Mouse (Mus musculus): ENCODE results near the gene Sel1l3. TPM values are rescaled to one million over a fixed set of nuclear protein-coding genes. Genes with fewer than 3 reads are reported as not detected.

Sel1l3 gene
- polyA plus RNA-seq, 1 experiment from 2014 or later = 3.3 TPM

- Histone ChIP-seq H3K4me3 (no peak overlapping the region), H3K9me3 (no peaks in the 10 kb centered on the region), H3K27me3 (ENCODE audit: poor library complexity, severe bottlenecking) (no peaks in the 10 kb centered on the region), H3K36me3 (replicated peaks) (no peaks in the 10 kb centered on the region), H3K4me1 (no peaks in the 10 kb centered on the region), H3K27ac (no peak overlapping the region)
- WGBS = 91% methylated on average over 4 of the region's 4 CpGs
- DNase-seq (ENCODE audit: extremely low spot score, low spot score) = no peak
These were observed 135.3 kb downstream of the Sel1l3 start for GRCm38 (mm10) chr5:53078453-53078852.

GRCm38 (mm10) chr5:53074553-53074952, 139.2 kb downstream of the Sel1l3 start:
- Histone ChIP-seq H3K27ac (no peak overlapping the region), H3K4me3 (no peak overlapping the region), H3K27me3 (ENCODE audit: poor library complexity, severe bottlenecking) (no peaks in the 10 kb centered on the region), H3K36me3 (replicated peaks) (no peaks in the 10 kb centered on the region), H3K4me1 (no peaks in the 10 kb centered on the region), H3K9me3 (no peaks in the 10 kb centered on the region)
- no peak for DNase-seq (ENCODE audit: extremely low spot score, low spot score)
- 86% methylated on average over 6 of the region's 6 CpGs for WGBS

GRCm38 (mm10) chr5:53061532-53062130, 152.1 kb downstream of the Sel1l3 start:
- Histone ChIP-seq H3K36me3 (replicated peaks) (no peaks in the 10 kb centered on the region), H3K4me3 (no peak overlapping the region), H3K4me1 (peaks cover 6% of the 10 kb centered on the region; the same call in 1 of the 2 replicates), H3K27ac (no peak overlapping the region), H3K27me3 (ENCODE audit: poor library complexity, severe bottlenecking) (no peaks in the 10 kb centered on the region), H3K9me3 (no peaks in the 10 kb centered on the region)
- DNase-seq (ENCODE audit: extremely low spot score, low spot score) = no peak
- 95% methylated on average over 9 of the region's 9 CpGs for WGBS

Other genes starting within 250 kb of the Sel1l3 start
- gene Slc34a2, start 175.8 kb downstream of the Sel1l3 start, polyA plus RNA-seq (2016; fragmentation: Nextera tagmentation; extraction: Ambion mirVana) = not detected in 2 replicates
- gene Smim20, start 53.2 kb upstream of the Sel1l3 start, polyA plus RNA-seq (2016; fragmentation: Nextera tagmentation; extraction: Ambion mirVana) = 68.0 and 72.6 TPM in 2 replicates

Measured in forebrain, embryonic 10.5 days (tissue).